Mouse (Mus musculus): Measurements from ENCODE around the gene Lrfn3. TPM values are rescaled to one million over a fixed set of nuclear protein-coding genes. Genes with fewer than 3 reads are reported as not detected.

Lrfn3 gene
- not detected for polyA plus RNA-seq (2017; shearing (Covaris generic))

GRCm38 (mm10) chr7:30362652-30363343, at the start of gene Lrfn3:
Lrfn3 (minus strand) TSS chr7:30362772.

GRCm38 (mm10) chr7:30323795-30324194, 38.8 kb downstream of the Lrfn3 start, which contains the start of gene Sdhaf1:
Sdhaf1 (minus strand) TSS chr7:30323895.

GRCm38 (mm10) chr7:30321539-30322284, 40.9 kb downstream of the Lrfn3 start, which contains the start of gene E130208F15Rik:
E130208F15Rik (plus strand) TSS chr7:30321740.

GRCm38 (mm10) chr7:30314721-30315155, 47.8 kb downstream of the Lrfn3 start, which contains the start of gene Syne4:
Syne4 (plus strand) TSS chr7:30314807.

DNA sequence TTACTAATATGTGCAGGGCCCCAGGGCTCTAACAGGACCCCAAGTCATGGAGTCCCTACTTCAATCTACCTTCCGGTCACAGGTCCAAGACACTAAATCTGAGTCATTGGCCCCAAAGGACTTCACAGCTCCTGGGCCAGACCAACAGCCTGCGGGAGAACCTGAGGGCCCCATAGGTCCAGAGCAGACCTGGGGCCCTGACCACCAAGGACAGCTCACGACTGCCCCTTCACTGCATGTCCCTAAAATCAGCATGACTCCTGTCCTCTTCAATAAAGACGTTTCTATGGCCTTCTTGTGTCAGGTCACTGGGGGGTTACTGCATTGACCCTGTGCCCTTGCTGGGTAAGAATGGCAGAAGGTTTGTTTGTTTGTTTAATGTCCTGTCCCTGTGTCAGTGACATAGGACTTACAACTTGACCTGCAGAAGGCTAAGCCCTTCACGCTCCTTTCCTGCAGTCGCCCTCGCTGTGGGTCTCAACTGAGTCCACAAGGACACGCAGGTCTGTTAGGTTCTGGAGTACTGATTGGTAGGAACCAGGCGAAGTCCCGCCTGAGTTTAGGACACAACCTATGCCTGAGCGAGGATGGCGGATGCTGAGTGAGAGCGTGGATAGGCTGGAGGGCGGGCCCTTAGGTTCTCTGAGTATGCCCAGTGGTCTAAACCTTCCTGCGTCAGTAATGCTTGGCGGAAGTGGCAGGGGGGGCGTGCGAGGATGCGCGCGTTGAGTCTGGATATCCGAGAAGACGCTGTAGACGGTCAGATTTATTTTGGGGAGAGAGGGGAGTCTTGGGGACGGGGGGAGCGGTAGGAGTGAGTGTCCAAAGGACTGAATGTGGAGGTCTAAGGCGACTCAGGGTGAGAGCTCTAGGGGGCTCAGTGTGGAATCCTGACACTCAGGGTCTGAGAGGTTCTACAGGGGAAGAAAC, 54.2 kb downstream of the Lrfn3 start, which contains the start of gene Alkbh6:
Gene Alkbh6 (plus strand): TSS at position 642 of the 930 bp plus-strand sequence.

Other genes with a start within 250 kb of the Lrfn3 start
- 22.3 TPM for gene Zfp382, start 240.8 kb downstream of the Lrfn3 start, polyA plus RNA-seq (2017; shearing (Covaris generic))
- gene Zfp146, start 193.0 kb downstream of the Lrfn3 start, polyA plus RNA-seq (2017; shearing (Covaris generic)), result 35.9 TPM
- gene Cox7a1, start 178.6 kb downstream of the Lrfn3 start, polyA plus RNA-seq (2017; shearing (Covaris generic)), result 1.4 TPM
- 70.0 TPM for gene Capns1, start 164.0 kb downstream of the Lrfn3 start, polyA plus RNA-seq (2017; shearing (Covaris generic))
- 55.8 TPM for gene Polr2i, start 130.8 kb downstream of the Lrfn3 start, polyA plus RNA-seq (2017; shearing (Covaris generic))
- gene Tbcb, start 130.5 kb downstream of the Lrfn3 start, polyA plus RNA-seq (2017; shearing (Covaris generic)), result 123 TPM
- not detected for gene Ovol3, start 127.0 kb downstream of the Lrfn3 start, polyA plus RNA-seq (2017; shearing (Covaris generic))
- 0.66 TPM for gene Thap8, start 82.7 kb downstream of the Lrfn3 start, polyA plus RNA-seq (2017; shearing (Covaris generic))
- gene Wdr62, start 82.4 kb downstream of the Lrfn3 start, polyA plus RNA-seq (2017; shearing (Covaris generic)), result 7.5 TPM
- 9.6 TPM for gene Clip3, start 71.0 kb downstream of the Lrfn3 start, polyA plus RNA-seq (2017; shearing (Covaris generic))
- 178 TPM for gene Alkbh6, start 54.1 kb downstream of the Lrfn3 start, polyA plus RNA-seq (2017; shearing (Covaris generic))
- 18.4 TPM for gene Syne4, start 48.0 kb downstream of the Lrfn3 start, polyA plus RNA-seq (2017; shearing (Covaris generic))
- gene E130208F15Rik, start 41.0 kb downstream of the Lrfn3 start, polyA plus RNA-seq (2017; shearing (Covaris generic)), result not detected
- gene Sdhaf1, start 38.9 kb downstream of the Lrfn3 start, polyA plus RNA-seq (2017; shearing (Covaris generic)), result 11.3 TPM
- 14.5 TPM for gene Tyrobp, start 51.0 kb upstream of the Lrfn3 start, polyA plus RNA-seq (2017; shearing (Covaris generic))
- gene Hcst, start 57.1 kb upstream of the Lrfn3 start, polyA plus RNA-seq (2017; shearing (Covaris generic)), result 407 TPM
- 110 TPM for gene Nfkbid, start 59.0 kb upstream of the Lrfn3 start, polyA plus RNA-seq (2017; shearing (Covaris generic))
- 7.7 TPM for gene Aplp1, start 82.8 kb upstream of the Lrfn3 start, polyA plus RNA-seq (2017; shearing (Covaris generic))
- gene Kirrel2, start 94.9 kb upstream of the Lrfn3 start, polyA plus RNA-seq (2017; shearing (Covaris generic)), result not detected
- not detected for gene Nphs1, start 95.5 kb upstream of the Lrfn3 start, polyA plus RNA-seq (2017; shearing (Covaris generic))
- not detected for gene Prodh2, start 130.8 kb upstream of the Lrfn3 start, polyA plus RNA-seq (2017; shearing (Covaris generic))
- 1.5 TPM for gene Arhgap33, start 172.3 kb upstream of the Lrfn3 start, polyA plus RNA-seq (2017; shearing (Covaris generic))
- 3.7 TPM for gene Hspb6, start 189.4 kb upstream of the Lrfn3 start, polyA plus RNA-seq (2017; shearing (Covaris generic))
- 10.8 TPM for gene Proser3, start 189.5 kb upstream of the Lrfn3 start, polyA plus RNA-seq (2017; shearing (Covaris generic))
- 102 TPM for gene Lin37, start 197.1 kb upstream of the Lrfn3 start, polyA plus RNA-seq (2017; shearing (Covaris generic))
- 47.4 TPM for gene U2af1l4, start 200.5 kb upstream of the Lrfn3 start, polyA plus RNA-seq (2017; shearing (Covaris generic))
- gene Gm49396, start 200.6 kb upstream of the Lrfn3 start, polyA plus RNA-seq (2017; shearing (Covaris generic)), result 122 TPM
- gene Psenen, start 200.9 kb upstream of the Lrfn3 start, polyA plus RNA-seq (2017; shearing (Covaris generic)), result 244 TPM
- 235 TPM for gene Igflr1, start 202.7 kb upstream of the Lrfn3 start, polyA plus RNA-seq (2017; shearing (Covaris generic))
- gene Kmt2b, start 226.0 kb upstream of the Lrfn3 start, polyA plus RNA-seq (2017; shearing (Covaris generic)), result 10.1 TPM
- 19.2 TPM for gene Zbtb32, start 236.1 kb upstream of the Lrfn3 start, polyA plus RNA-seq (2017; shearing (Covaris generic))

Measured in inflammation-experienced regulatory T-cells, adult 16 weeks (primary cell).